Mouse (Mus musculus): Measurements from ENCODE around the gene Got2. TPM values are rescaled to one million over a fixed set of nuclear protein-coding genes. Genes with fewer than 3 reads are reported as not detected.

Got2 gene
- polyA plus RNA-seq, 1 experiment from 2014 or later, result 165 TPM

Other genes with a start within 250 kb of the Got2 start
- 159 and 168 TPM in 2 replicates for gene Ndrg4, start 211.6 kb downstream of the Got2 start, polyA plus RNA-seq (2015; fragmentation: Nextera tagmentation; extraction: Ambion mirVana)
- 22.1 and 23.6 TPM in 2 replicates for gene Setd6, start 172.7 kb downstream of the Got2 start, polyA plus RNA-seq (2015; fragmentation: Nextera tagmentation; extraction: Ambion mirVana)
- gene Cnot1, start 81.1 kb downstream of the Got2 start, polyA plus RNA-seq (2015; fragmentation: Nextera tagmentation; extraction: Ambion mirVana), result 52.1 and 52.7 TPM in 2 replicates
- 252 and 266 TPM in 2 replicates for gene Sap18b, start 63.2 kb downstream of the Got2 start, polyA plus RNA-seq (2015; fragmentation: Nextera tagmentation; extraction: Ambion mirVana)
- 22.7 and 25.3 TPM in 2 replicates for gene Slc38a7, start 35.0 kb downstream of the Got2 start, polyA plus RNA-seq (2015; fragmentation: Nextera tagmentation; extraction: Ambion mirVana)

Measured in midbrain, embryonic 13.5 days (tissue).